Mouse (Mus musculus) CH12.LX (cell line): ENCODE results near the gene Trim44. TPM values are rescaled to one million over a fixed set of nuclear protein-coding genes. Genes with fewer than 3 reads are reported as not detected.

ENCODE experiments used
- DNase-seq: peaks from one replicate; pipeline ENCODE4 v3.0.0-alpha.2; 2013; ENCODE audit errors: extremely low read depth
- H3K27ac ChIP-seq: 2 replicates; pipeline ENCODE4 v1.5.1; 2012; ENCODE audit warnings: low read depth, mild to moderate bottlenecking, control low read depth, moderate library complexity; ENCODE audit not compliant: insufficient read depth
- H3K27me3 ChIP-seq: replicated peaks from 2 replicates; pipeline ENCODE3; 2012; ENCODE audit warnings: inconsistent platforms
- H3K36me3 ChIP-seq, 2 experiments: replicated peaks in 1 of 2; 2 replicates each; pipeline versions ENCODE3 to v1.6.1; 2012; ENCODE audit warnings: inconsistent platforms in 1 of 2, low read length in 1 of 2, mild to moderate bottlenecking in 1 of 2, mixed read lengths in 1 of 2, moderate library complexity in 1 of 2; ENCODE audit not compliant: control insufficient read depth in 1 of 2, insufficient read depth in 1 of 2
- H3K4me1 ChIP-seq, 2 experiments: 2 replicates each; pipeline ENCODE4 v1.6.1; 2012; ENCODE audit warnings: inconsistent platforms in 1 of 2, moderate library complexity in 1 of 2; ENCODE audit not compliant: insufficient read depth in 2 of 2, control insufficient read depth in 1 of 2
- H3K4me2 ChIP-seq: 2 replicates; pipeline ENCODE4 v1.6.1; 2012; ENCODE audit warnings: low read depth, mild to moderate bottlenecking, control low read depth; ENCODE audit not compliant: poor library complexity, insufficient read depth, severe bottlenecking
- H3K4me3 ChIP-seq, 3 experiments: fragments of 150-350 bp in 1 of 3; sonication (generic) in 1 of 3; replicated peaks in 1 of 3; 2 replicates each; pipeline versions ENCODE3 to v1.5.1; 2011 to 2012; ENCODE audit warnings: low read depth in 2 of 3, low read length in 2 of 3, mild to moderate bottlenecking in 2 of 3, moderate library complexity in 2 of 3, control low read depth in 1 of 3, improper control_type of control experiment in 1 of 3, inconsistent platforms in 1 of 3, mixed read lengths in 1 of 3; ENCODE audit not compliant: poor library complexity in 1 of 3
- H3K79me2 ChIP-seq: replicated peaks from 2 replicates; pipeline ENCODE4 v1.6.1; 2012; ENCODE audit warnings: mild to moderate bottlenecking, moderate library complexity; ENCODE audit not compliant: control insufficient read depth, poor library complexity, insufficient read depth, severe bottlenecking; ENCODE audit errors: extremely low read depth
- H3K9ac ChIP-seq: 2 replicates; pipeline ENCODE4 v1.6.1; 2012; ENCODE audit warnings: low read depth, mild to moderate bottlenecking, control low read depth, moderate library complexity; ENCODE audit not compliant: insufficient read depth
- H3K9me3 ChIP-seq: replicated peaks from 2 replicates; pipeline ENCODE3; 2012; ENCODE audit warnings: low read length, inconsistent platforms, mixed read lengths
- CHD1 ChIP-seq: IDR thresholded peaks from 2 replicates; pipeline ENCODE4 v1.6.1; 2012; ENCODE audit warnings: low read depth, low read length, improper control_type of control experiment, inconsistent platforms
- CHD2 ChIP-seq: IDR thresholded peaks from 2 replicates; pipeline ENCODE4 v1.6.1; 2011; ENCODE audit warnings: low read length, improper control_type of control experiment
- EP300 ChIP-seq: IDR thresholded peaks from 2 replicates; pipeline ENCODE4 v1.6.1; 2011; ENCODE audit warnings: low read length, improper control_type of control experiment
- IRF4 ChIP-seq: IDR thresholded peaks from 2 replicates; pipeline ENCODE4 v1.6.1; 2014; ENCODE audit warnings: low read depth, mild to moderate bottlenecking, inconsistent platforms, low read length, improper control_type of control experiment
- JUND ChIP-seq: conservative IDR thresholded peaks from 2 replicates; pipeline ENCODE4 v1.6.1; 2011; ENCODE audit warnings: low read depth, low read length, improper control_type of control experiment
- MAFK ChIP-seq: IDR thresholded peaks from 2 replicates; pipeline ENCODE4 v1.6.1; 2011; ENCODE audit warnings: low read length, improper control_type of control experiment; ENCODE audit not compliant: insufficient replicate concordance
- MAX ChIP-seq: IDR thresholded peaks from 2 replicates; pipeline ENCODE4 v1.6.1; 2011; ENCODE audit warnings: low read length, improper control_type of control experiment
- MXI1 ChIP-seq: IDR thresholded peaks from 2 replicates; pipeline ENCODE4 v1.6.1; 2011; ENCODE audit warnings: mild to moderate bottlenecking, low read depth, low read length, improper control_type of control experiment
- NRF1 ChIP-seq: IDR thresholded peaks from 2 replicates; pipeline ENCODE4 v1.6.1; 2014; ENCODE audit warnings: low read depth, mild to moderate bottlenecking, inconsistent platforms, low read length, improper control_type of control experiment, moderate library complexity
- PAX5 ChIP-seq: IDR thresholded peaks from 2 replicates; pipeline ENCODE4 v1.6.1; 2012; ENCODE audit warnings: low read length, inconsistent platforms, mixed read lengths
- POLR2A ChIP-seq: IDR thresholded peaks from 2 replicates; pipeline ENCODE4 v1.6.1; 2011; ENCODE audit warnings: low read depth, mild to moderate bottlenecking, improper control_type of control experiment, low read length
- POLR2AphosphoS2 ChIP-seq: IDR thresholded peaks from 2 replicates; pipeline ENCODE4 v1.6.1; 2011; ENCODE audit warnings: low read depth, low read length, improper control_type of control experiment
- RAD21 ChIP-seq: IDR thresholded peaks from 2 replicates; pipeline ENCODE4 v1.6.1; 2011; ENCODE audit warnings: low read depth, mild to moderate bottlenecking, low read length, improper control_type of control experiment, moderate library complexity
- TBP ChIP-seq: conservative IDR thresholded peaks from 2 replicates; pipeline ENCODE4 v1.6.1; 2011; ENCODE audit warnings: low read depth, low read length, improper control_type of control experiment
- UBTF ChIP-seq: IDR thresholded peaks from 2 replicates; pipeline ENCODE4 v1.6.1; 2012; ENCODE audit warnings: low read depth, mild to moderate bottlenecking, inconsistent platforms, low read length, improper control_type of control experiment, moderate library complexity
- USF1 ChIP-seq: IDR thresholded peaks from 2 replicates; pipeline ENCODE4 v1.6.1; 2014; ENCODE audit warnings: low read depth, mild to moderate bottlenecking, inconsistent platforms, low read length, improper control_type of control experiment
- dilution Hi-C: fragments of 300-500 bp; cut with MboI; formaldehyde crosslinking; loops from 2 replicates; pipeline ENCODE4 v1.14.3; 2020; ENCODE audit warnings: low sequenced_read_pairs; ENCODE audit not compliant: extremely low pct_unique_long_range_greater_than_20kb, extremely low pct_ligation_motif_present
- in situ Hi-C: fragments of 300-500 bp; cut with MboI; formaldehyde crosslinking; loops from 3 replicates; pipeline ENCODE4 v1.14.3; 2019; ENCODE audit warnings: low sequenced_read_pairs, low pct_ligation_motif_present, low pct_unique_long_range_greater_than_20kb, mixed read lengths
- polyA plus RNA-seq: library from polyadenylated mRNA; unstranded; fragments of >175 nt; gene quantifications from 2 replicates; pipeline ENCODE4 v1.2.1, GENCODE M21; 2012; ENCODE audit warnings: low read depth; ENCODE audit not compliant: insufficient read length
- total RNA-seq, 2 experiments: library from RNA; depleted of rRNA; stranded (reverse); fragments of 300-350 nt in 1 of 2; fragments of >200 nt in 1 of 2; gene quantifications; 2 replicates each; pipeline ENCODE4 v1.2.3; 2012 to 2014

Trim44 gene
- total and polyA plus RNA-seq, 3 experiments: 22.7 to 77.5 (median 28.0) TPM

DNA sequence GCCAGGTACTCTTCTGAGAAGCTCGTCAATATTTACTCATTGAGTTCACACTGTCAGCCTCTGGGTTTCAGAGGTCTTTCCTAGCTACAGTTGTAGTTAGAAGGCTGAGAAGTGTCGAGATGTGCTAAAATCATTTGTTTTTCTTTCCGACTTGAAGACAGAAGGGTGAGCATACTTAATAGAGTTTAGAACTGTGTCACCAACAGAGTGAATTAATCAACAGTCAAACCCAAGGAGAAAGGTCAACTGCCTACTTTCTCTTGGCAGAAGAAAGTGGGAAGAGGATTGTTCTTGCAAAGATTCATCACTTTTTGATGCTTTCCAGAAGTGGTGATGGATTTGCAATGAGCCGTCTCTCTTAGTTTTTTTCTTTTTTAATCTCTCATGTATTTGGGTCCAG, 39.2 kb upstream of the Trim44 start:
- in situ Hi-C loops: loop anchor here (25.0 kb wide), 1 partner anchor 535 kb away; no protein-coding TSS in a partner anchor
- Histone ChIP-seq H3K4me1 (peaks cover 0 to 8% of the 10 kb centered on the region in 2 experiments; a peak in 2 of 4 replicates), H3K4me2 (no peak overlapping the region), H3K27ac (no peak overlapping the region), H3K36me3 (no peaks in the 10 kb centered on the region), H3K9me3 (peaks cover 11% of the 10 kb centered on the region), H3K9ac (no peak overlapping the region), H3K4me3 (no peak overlapping the region), H3K79me2 (no peaks in the 10 kb centered on the region), H3K27me3 (no peaks in the 10 kb centered on the region)
- TF ChIP-seq EP300 (no peak), MAX (no peak), CHD1 (no peak), USF1 (no peak), JUND (no peak), MAFK (no peak), CHD2 (no peak), UBTF (no peak), POLR2A (no peak), PAX5 (no peak), NRF1 (no peak), TBP (no peak)
- DNase-seq: no peak
- dilution Hi-C loops: no loop called here

GRCm38 (mm10) chr2:102437357-102438030, 29.9 kb upstream of the Trim44 start:
- H3K36me3 ChIP-seq: no peaks in the 10 kb centered on the region
- dilution Hi-C loops (no loop called here), in situ Hi-C loops (loop anchor here (25.0 kb wide), 1 partner anchor 525 kb away; no protein-coding TSS in a partner anchor)
- H3K27me3 ChIP-seq: no peaks in the 10 kb centered on the region
- H3K4me1 ChIP-seq: no peaks in the 10 kb centered on the region
- H3K9ac ChIP-seq: no peak overlapping the region
- H3K9me3 ChIP-seq: no peaks in the 10 kb centered on the region
- H3K4me2 ChIP-seq: no peak overlapping the region
- DNase-seq: no peak
- H3K27ac ChIP-seq: no peak overlapping the region
- H3K4me3 ChIP-seq: no peak overlapping the region
- no peaks in the 10 kb centered on the region for H3K79me2 ChIP-seq
- no peak for TF ChIP-seq TBP
- no peak for TF ChIP-seq CHD2
- TF ChIP-seq MXI1: no peak
- no peak for TF ChIP-seq IRF4
- no peak for TF ChIP-seq RAD21
- TF ChIP-seq POLR2AphosphoS2: no peak
